Mouse (Mus musculus) neural tube, embryonic 15.5 days (tissue): Measurements from ENCODE around the gene Armc6. TPM values are rescaled to one million over a fixed set of nuclear protein-coding genes. Genes with fewer than 3 reads are reported as not detected.
A peak's percentile ranks its signal among the peaks of the same experiment; 100 is the strongest.

Experiments
- ATAC-seq: fragments of 200-750 bp; cut with Nextera tagmentation; 2 replicates; pipeline ENCODE4 v1.8.0; 2017; ENCODE audit warnings: mild to moderate bottlenecking, moderate TSS enrichment, moderate library complexity; ENCODE audit not compliant: low FRiP score
- H3K27ac ChIP-seq: fragments of 300-500 bp; sonication (generic); replicated peaks from 2 replicates; pipeline ENCODE4 v1.5.1; 2015; ENCODE audit warnings: mild to moderate bottlenecking, inconsistent platforms
- H3K27me3 ChIP-seq: fragments of 300-500 bp; sonication (generic); replicated peaks from 2 replicates; pipeline ENCODE4 v1.6.1; 2015; ENCODE audit warnings: inconsistent platforms
- H3K36me3 ChIP-seq: fragments of 300-500 bp; sonication (generic); 2 replicates; pipeline ENCODE4 v1.6.1; 2015; ENCODE audit warnings: inconsistent platforms
- H3K4me1 ChIP-seq: fragments of 300-500 bp; sonication (generic); 2 replicates; pipeline ENCODE4 v1.6.1; 2015; ENCODE audit warnings: inconsistent platforms
- H3K4me2 ChIP-seq: fragments of 300-500 bp; sonication (generic); 2 replicates; pipeline ENCODE4 v1.6.1; 2015; ENCODE audit warnings: inconsistent platforms, mild to moderate bottlenecking, moderate library complexity
- H3K4me3 ChIP-seq: fragments of 300-500 bp; sonication (generic); replicated peaks from 2 replicates; pipeline ENCODE4 v1.5.1; 2015; ENCODE audit warnings: mild to moderate bottlenecking, inconsistent platforms
- H3K9ac ChIP-seq: fragments of 300-500 bp; sonication (generic); replicated peaks from 2 replicates; pipeline ENCODE4 v1.6.1; 2015; ENCODE audit warnings: mild to moderate bottlenecking, inconsistent platforms
- H3K9me3 ChIP-seq: fragments of 300-500 bp; sonication (generic); replicated peaks from 2 replicates; pipeline ENCODE4 v1.6.1; 2016; ENCODE audit warnings: inconsistent platforms
- WGBS: fragments of 180-500 bp; shearing (Covaris S2); methylation state at CpG from one replicate; pipeline ENCODE4 v1.1.7; 2015; ENCODE audit warnings: mixed read lengths; 5-methylcytosine and 5-hydroxymethylcytosine counted together
- polyA plus RNA-seq: library from polyadenylated mRNA; unstranded; fragments of >200 nt; fragmentation: Nextera tagmentation; extraction: Ambion mirVana; gene quantifications from 2 replicates; pipeline ENCODE4 v1.2.1, GENCODE M21; 2015

Gene Armc6
- 106 and 112 TPM in 2 replicates for polyA plus RNA-seq

- Histone ChIP-seq H3K36me3 (peaks cover 46% of the 10 kb centered on the region), H3K4me3 (peak within 1 kb of the TSS; percentile 94), H3K27me3 (no peaks in the 10 kb centered on the region), H3K9me3 (no peaks in the 10 kb centered on the region), H3K9ac (peak within 1 kb of the TSS; percentile 92), H3K27ac (peak within 1 kb of the TSS; percentile 98), H3K4me2 (peak within 1 kb of the TSS; percentile 86), H3K4me1 (peaks cover 44% of the 10 kb centered on the region)
- WGBS: under 1% methylated on average over 65 of the region's 67 CpGs
- ATAC-seq: peak; percentile 96
Measured at GRCm38 (mm10) chr8:70234080-70234780, at the start of gene Armc6, which contains the start of gene Sugp2. Armc6 (minus strand) TSS chr8:70234466. Sugp2 (plus strand) TSS chr8:70234226.

- Histone ChIP-seq H3K4me3 (peak overlapping the region; percentile 83), H3K9me3 (no peaks in the 10 kb centered on the region), H3K27ac (peak overlapping the region; percentile 67), H3K36me3 (peaks cover 20% of the 10 kb centered on the region), H3K4me2 (peak overlapping the region; percentile 91), H3K27me3 (no peaks in the 10 kb centered on the region), H3K9ac (peak overlapping the region; percentile 84), H3K4me1 (peaks cover 26% of the 10 kb centered on the region)
- ATAC-seq: peak; percentile 50
- WGBS: under 1% methylated on average over 55 of the region's 55 CpGs
Measured at GRCm38 (mm10) chr8:70283136-70284077, 49.1 kb upstream of the Armc6 start.

GRCm38 (mm10) chr8:70282603-70283135, 48.4 kb upstream of the Armc6 start, which contains the start of gene Homer3:
Homer3 (plus strand) TSS chr8:70282827.
- peaks cover 29% of the 10 kb centered on the region for H3K4me1 ChIP-seq
- H3K4me2 ChIP-seq: peak within 1 kb of the TSS; percentile 91
- no peaks in the 10 kb centered on the region for H3K27me3 ChIP-seq
- H3K36me3 ChIP-seq: peaks cover 20% of the 10 kb centered on the region
- H3K4me3 ChIP-seq: peak within 1 kb of the TSS; percentile 83
- peak within 1 kb of the TSS; percentile 84 for H3K9ac ChIP-seq
- H3K9me3 ChIP-seq: no peaks in the 10 kb centered on the region
- WGBS: under 1% methylated on average over 33 of the region's 36 CpGs
- ATAC-seq: peak; percentile 72
- H3K27ac ChIP-seq: peak within 1 kb of the TSS; percentile 67

- Histone ChIP-seq H3K4me1 (peaks cover 29% of the 10 kb centered on the region), H3K9me3 (no peaks in the 10 kb centered on the region), H3K4me2 (no peak overlapping the region), H3K27me3 (no peaks in the 10 kb centered on the region), H3K9ac (no peak overlapping the region), H3K4me3 (no peak overlapping the region), H3K27ac (peak overlapping the region; percentile 37; the same call in 1 of the 2 replicates), H3K36me3 (peaks cover 6% of the 10 kb centered on the region; the same call in 1 of the 2 replicates)
- WGBS: 43% methylated on average over 3 of the region's 3 CpGs
- no peak for ATAC-seq
Measured at GRCm38 (mm10) chr8:70281001-70281400, 46.7 kb upstream of the Armc6 start.

GRCm38 (mm10) chr8:70279266-70279665, 45.0 kb upstream of the Armc6 start:
- WGBS: 65% methylated on average over 8 of the region's 8 CpGs
- Histone ChIP-seq H3K27me3 (no peaks in the 10 kb centered on the region), H3K27ac (no peak overlapping the region), H3K36me3 (no peaks in the 10 kb centered on the region), H3K4me2 (no peak overlapping the region), H3K4me3 (no peak overlapping the region), H3K9me3 (no peaks in the 10 kb centered on the region), H3K4me1 (peaks cover 25% of the 10 kb centered on the region), H3K9ac (no peak overlapping the region)
- ATAC-seq: no peak

- no peak for ATAC-seq
- Histone ChIP-seq H3K9ac (no peak overlapping the region), H3K4me2 (no peak overlapping the region), H3K36me3 (no peaks in the 10 kb centered on the region), H3K27me3 (no peaks in the 10 kb centered on the region), H3K27ac (no peak overlapping the region), H3K4me3 (no peak overlapping the region), H3K9me3 (no peaks in the 10 kb centered on the region), H3K4me1 (peaks cover 16% of the 10 kb centered on the region)
- WGBS: 68% methylated on average over 15 of the region's 15 CpGs
Measured at GRCm38 (mm10) chr8:70278175-70278574, 43.9 kb upstream of the Armc6 start.

GRCm38 (mm10) chr8:70276476-70276875, 42.2 kb upstream of the Armc6 start:
- H3K27me3 ChIP-seq: no peaks in the 10 kb centered on the region
- no peak overlapping the region for H3K4me3 ChIP-seq
- 0 out of 2 replicates have a peak, but pooled peaks cover 3% of the 10 kb centered on the region for H3K4me1 ChIP-seq
- no peak overlapping the region for H3K4me2 ChIP-seq
- 90% methylated on average over 3 of the region's 3 CpGs for WGBS
- no peak overlapping the region for H3K9ac ChIP-seq
- no peak overlapping the region for H3K27ac ChIP-seq
- ATAC-seq: no peak
- no peaks in the 10 kb centered on the region for H3K36me3 ChIP-seq
- H3K9me3 ChIP-seq: no peaks in the 10 kb centered on the region

- H3K9me3 ChIP-seq: no peaks in the 10 kb centered on the region
- 0 out of 2 replicates have a peak, but pooled peaks cover 3% of the 10 kb centered on the region for H3K4me1 ChIP-seq
- H3K27me3 ChIP-seq: no peaks in the 10 kb centered on the region
- H3K4me2 ChIP-seq: no peak overlapping the region
- ATAC-seq: no peak
- H3K9ac ChIP-seq: no peak overlapping the region
- no peak overlapping the region for H3K27ac ChIP-seq
- H3K36me3 ChIP-seq: no peaks in the 10 kb centered on the region
- no peak overlapping the region for H3K4me3 ChIP-seq
Measured at GRCm38 (mm10) chr8:70274350-70274749, 40.1 kb upstream of the Armc6 start.

GRCm38 (mm10) chr8:70272949-70273348, 38.7 kb upstream of the Armc6 start:
- Histone ChIP-seq H3K9ac (no peak overlapping the region), H3K27ac (no peak overlapping the region), H3K36me3 (no peaks in the 10 kb centered on the region), H3K4me1 (no peaks in the 10 kb centered on the region), H3K9me3 (no peaks in the 10 kb centered on the region), H3K27me3 (no peaks in the 10 kb centered on the region), H3K4me2 (no peak overlapping the region), H3K4me3 (no peak overlapping the region)
- ATAC-seq: no peak
- 71% methylated on average over 3 of the region's 3 CpGs for WGBS

- Histone ChIP-seq H3K36me3 (peaks cover 25% of the 10 kb centered on the region), H3K27ac (no peak overlapping the region), H3K9ac (no peak overlapping the region), H3K4me2 (no peak overlapping the region), H3K4me1 (no peaks in the 10 kb centered on the region), H3K27me3 (no peaks in the 10 kb centered on the region), H3K9me3 (no peaks in the 10 kb centered on the region), H3K4me3 (no peak overlapping the region)
- peak; percentile 16; the same call in 1 of the 2 replicates for ATAC-seq
- WGBS: 62% methylated on average over 11 of the region's 11 CpGs
Measured at GRCm38 (mm10) chr8:70268799-70269565, 34.7 kb upstream of the Armc6 start.

GRCm38 (mm10) chr8:70268311-70268710, 34.0 kb upstream of the Armc6 start:
- Histone ChIP-seq H3K4me3 (no peak overlapping the region), H3K27ac (no peak overlapping the region), H3K27me3 (no peaks in the 10 kb centered on the region), H3K36me3 (peaks cover 31% of the 10 kb centered on the region), H3K4me1 (no peaks in the 10 kb centered on the region), H3K9ac (no peak overlapping the region), H3K4me2 (no peak overlapping the region), H3K9me3 (no peaks in the 10 kb centered on the region)
- 40% methylated on average over 5 of the region's 5 CpGs for WGBS
- ATAC-seq: 0 out of 2 replicates have a peak, but pooled peaks have one; percentile 4
